Mouse (Mus musculus) megakaryocyte progenitor cell, adult 5-6 weeks (primary cell): ENCODE data around the gene Rxra. TPM values are rescaled to one million over a fixed set of nuclear protein-coding genes. Genes with fewer than 3 reads are reported as not detected.

Experiments used
- ATAC-seq: replicated peaks from 2 replicates; pipeline ENCODE4 v1.8.0; 2016; ENCODE audit warnings: mild to moderate bottlenecking, moderate TSS enrichment, inconsistent platforms; ENCODE audit not compliant: poor library complexity
- total RNA-seq, 2 experiments: library from RNA; stranded (forward) in 1 of 2; stranded (reverse) in 1 of 2; fragments of 157-497, 149-512 nt in 1 of 2; fragments of 200-1000 nt in 1 of 2; gene quantifications; 2 replicates each; pipeline versions ENCODE4 v1.2.3 to v1.2.4; 2015 to 2017

Gene Rxra
- 1.1 and 1.2 TPM in 2 replicates for total RNA-seq (2015)
- 1.9 and 2.5 TPM in 2 replicates for total RNA-seq (2017)

DNA sequence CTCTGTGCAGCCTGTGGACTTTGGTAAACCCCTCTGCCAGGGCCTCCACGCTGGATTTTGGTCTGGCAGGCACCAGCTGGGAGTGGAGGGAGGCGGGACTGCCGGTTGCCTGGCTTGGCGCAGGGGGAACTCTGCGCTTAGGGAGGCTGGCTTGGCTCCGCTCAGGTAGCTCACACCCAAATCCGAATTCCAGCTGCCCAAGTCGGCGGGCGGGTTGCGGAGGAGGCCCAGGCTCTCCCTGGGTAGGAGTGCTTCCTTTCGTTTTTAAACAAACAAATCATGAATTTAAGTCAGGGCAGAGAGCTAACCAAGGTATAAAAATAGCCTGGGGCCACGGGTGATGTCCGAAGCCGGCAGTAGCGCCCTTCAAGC, at the start of gene Rxra:
Gene Rxra (plus strand): TSS at position 335 of the 372 bp plus-strand sequence.
- no peak for ATAC-seq

DNA sequence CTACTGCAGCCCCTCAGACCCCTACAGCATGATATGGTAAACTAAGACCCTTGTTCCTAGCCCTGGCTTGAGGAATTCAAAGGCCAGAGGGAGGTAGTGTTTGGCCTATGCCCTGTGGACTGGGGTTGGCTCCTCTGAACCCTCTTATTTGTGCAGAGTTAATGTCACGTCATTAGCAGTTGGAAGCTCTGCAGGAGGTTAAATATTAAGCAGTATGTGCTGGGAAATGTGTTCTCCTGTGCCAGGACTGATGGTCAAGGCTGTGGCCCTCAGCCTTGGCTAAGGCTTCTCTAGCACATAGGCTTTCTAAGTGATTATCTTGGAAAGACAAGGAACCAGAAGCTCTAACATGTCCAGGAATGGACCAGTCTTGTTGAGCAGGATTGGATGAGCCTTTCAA, 49.6 kb upstream of the Rxra start:
- ATAC-seq = no peak

DNA sequence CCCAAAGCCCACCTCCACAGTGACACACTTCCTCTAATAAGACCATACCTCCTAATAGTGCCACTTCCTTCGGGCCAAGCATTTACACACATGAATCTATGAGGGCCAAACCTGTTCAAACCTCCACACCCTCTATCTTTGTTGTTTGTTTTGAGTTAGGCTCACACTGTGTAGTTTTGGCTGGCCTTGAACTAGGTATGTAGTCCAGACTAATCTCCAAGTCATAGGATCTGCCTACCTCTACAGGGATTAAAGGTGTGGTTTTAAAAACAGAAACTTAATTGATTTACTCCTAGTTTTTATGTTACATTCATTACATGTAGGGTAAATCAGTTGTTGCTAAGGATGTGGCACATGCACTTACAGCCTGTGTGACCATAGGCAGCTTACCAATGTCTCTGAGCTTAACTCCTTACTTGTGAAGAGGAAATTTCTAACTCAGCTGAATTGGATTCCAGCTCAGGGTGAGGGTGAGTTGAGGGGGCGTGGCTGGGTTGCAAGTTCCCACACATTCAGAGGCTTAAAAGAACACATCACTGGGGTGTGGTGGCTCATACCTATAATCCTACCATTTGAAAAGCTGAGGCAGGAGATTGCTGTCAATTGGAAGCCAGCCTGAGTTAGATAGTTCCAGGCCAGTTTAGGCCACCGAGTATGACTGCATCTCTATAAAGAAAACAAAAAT, 45.5 kb upstream of the Rxra start:
- no peak for ATAC-seq

DNA sequence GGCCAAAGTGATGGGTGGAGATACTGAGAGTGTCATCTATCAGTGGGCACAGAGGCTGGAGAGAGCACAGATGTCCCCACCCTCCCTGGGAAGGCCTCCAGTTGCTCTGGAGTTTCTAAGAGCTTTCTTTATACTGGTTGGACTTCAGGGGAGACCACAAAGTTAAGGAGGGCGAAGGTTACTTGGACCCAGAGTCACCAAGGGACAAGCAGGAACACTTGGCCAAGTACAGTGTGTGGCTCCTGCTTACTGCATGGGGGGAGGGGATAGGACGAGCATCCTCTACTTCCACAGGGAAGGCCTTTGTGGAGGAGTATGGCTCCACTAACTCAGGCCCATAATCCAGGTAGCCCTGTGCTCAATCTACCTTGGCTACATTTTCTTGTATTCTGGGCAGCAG, 42.8 kb upstream of the Rxra start:
- ATAC-seq = no peak

DNA sequence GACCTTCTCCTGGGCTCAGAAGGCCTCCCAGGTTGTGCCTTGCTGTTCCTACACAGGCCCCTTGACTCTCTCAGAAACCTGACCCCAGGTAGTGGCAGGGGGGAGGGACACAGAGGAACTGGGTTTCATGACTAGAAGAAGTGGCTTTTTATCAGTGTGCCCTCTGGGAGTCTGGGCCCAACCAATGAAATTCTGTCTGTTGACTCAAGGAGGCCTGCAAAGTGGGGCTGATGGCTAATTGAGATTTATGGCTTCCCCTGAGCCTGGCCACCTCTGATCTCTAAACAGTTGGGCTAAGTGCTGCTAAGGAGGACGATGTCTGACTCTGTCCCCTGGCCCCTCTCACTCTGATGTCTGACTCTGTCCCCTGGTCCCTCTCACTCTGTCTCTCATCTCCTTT, 42.2 kb upstream of the Rxra start:
- no peak for ATAC-seq

DNA sequence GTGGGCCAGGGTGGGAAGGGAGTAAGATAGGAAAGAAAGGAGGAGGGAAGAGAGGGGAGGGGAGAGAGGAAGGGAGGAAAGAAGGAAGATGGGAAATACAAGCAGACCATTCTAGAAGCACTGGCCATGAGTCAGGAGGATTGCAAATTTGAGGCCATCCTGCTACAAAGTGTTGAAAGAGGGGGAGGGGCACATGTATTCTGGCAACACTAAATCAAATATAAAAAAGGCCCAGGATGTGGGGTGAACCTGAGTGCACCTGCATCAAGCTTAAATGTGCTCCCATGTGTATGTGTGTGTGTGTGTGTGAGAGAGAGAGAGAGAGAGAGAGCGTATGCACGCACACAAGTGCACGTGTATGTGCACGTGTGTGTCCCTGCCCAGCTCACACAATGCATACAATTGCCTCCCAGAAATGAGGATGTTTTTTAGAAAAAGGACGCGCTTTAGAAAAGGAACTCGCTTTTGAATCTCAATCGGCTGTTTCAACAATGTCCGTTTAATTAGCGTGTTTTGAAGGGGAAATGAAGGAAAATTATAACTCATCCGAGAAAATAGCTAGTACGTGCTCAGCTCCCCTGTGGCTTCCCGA, 41.0 kb upstream of the Rxra start:
- no peak for ATAC-seq

DNA sequence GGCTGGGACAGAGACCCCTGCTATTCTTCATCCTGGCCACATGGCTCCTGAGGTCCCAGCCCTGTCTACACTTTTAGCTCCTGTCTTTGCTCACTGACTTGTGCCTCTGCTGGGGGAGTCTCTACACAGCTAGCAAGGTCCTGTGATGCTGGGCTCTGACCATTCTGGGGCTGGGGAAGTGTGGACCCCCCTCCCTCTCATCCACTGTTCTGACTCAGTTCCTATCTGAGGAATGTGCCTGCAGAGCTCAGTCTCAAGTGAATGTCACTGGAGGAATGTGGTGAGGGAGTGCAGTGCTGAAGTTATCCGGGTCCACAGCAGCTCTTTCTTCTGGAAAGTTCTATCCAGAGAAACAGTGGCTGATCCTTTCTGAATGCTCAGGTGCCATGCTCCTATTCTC, 39.4 kb upstream of the Rxra start:
- ATAC-seq = no peak

DNA sequence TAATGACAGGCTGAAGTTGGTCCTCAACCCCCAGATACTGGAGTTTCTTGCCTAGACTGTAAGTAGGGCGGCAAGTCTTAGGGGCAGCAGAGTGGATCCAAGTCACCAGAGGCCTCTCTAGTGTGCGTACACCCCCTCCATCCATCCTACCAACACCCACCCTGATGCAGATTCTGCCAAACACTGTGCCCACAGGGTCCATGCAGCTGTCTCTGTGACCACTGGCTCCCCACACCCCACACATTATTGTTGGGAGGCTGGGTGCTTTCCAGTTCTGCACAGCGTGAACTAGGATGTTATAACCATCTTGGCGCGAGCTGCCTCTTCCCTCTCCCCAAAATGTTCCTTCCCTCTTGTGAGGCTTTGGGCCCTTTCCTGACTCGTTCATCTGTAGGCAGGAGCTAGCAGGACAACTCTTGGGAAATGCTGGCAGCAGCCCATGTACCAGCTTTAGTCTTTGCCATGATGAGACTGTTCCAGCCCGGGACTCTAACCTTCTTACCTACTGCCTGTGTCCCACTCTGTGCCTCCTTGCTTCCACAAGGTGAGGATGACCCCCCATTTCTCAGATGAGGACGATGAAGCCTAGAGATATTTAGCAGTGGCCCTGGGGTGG, 38.9 kb upstream of the Rxra start:
- no peak for ATAC-seq

DNA sequence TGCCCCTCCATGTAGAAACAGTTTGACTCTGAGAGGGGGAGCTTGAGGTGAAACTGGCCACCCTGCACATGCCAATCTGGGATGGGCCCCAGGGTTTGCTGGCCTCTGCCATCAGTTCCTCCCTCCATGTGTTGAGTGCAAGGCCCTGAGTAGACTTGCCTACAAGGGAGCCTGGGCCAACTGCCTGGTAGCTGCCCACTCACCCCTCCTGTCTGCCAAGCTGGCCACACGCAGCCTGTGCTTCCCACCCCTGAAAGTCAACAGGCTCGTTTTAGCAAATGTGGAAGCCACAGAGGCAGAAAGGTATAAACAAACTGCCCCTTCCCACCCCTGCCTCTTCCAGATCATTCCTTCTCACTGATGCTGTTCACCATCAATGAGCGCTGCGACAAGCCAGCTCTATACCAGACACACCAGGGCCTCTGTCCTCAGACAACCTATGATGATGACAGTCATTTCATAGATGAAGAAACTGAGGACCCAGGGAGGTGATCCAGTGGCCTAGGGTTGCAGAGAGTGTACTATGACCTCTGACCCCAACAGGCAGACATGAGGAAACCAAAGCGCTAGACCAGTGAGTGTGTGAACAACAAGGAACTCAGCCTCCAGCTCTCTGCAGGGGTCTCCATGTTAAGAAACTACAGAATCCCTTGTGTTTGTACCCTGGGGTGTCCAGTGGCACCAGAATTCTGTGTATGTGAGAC, 36.5 kb upstream of the Rxra start:
- ATAC-seq = no peak

DNA sequence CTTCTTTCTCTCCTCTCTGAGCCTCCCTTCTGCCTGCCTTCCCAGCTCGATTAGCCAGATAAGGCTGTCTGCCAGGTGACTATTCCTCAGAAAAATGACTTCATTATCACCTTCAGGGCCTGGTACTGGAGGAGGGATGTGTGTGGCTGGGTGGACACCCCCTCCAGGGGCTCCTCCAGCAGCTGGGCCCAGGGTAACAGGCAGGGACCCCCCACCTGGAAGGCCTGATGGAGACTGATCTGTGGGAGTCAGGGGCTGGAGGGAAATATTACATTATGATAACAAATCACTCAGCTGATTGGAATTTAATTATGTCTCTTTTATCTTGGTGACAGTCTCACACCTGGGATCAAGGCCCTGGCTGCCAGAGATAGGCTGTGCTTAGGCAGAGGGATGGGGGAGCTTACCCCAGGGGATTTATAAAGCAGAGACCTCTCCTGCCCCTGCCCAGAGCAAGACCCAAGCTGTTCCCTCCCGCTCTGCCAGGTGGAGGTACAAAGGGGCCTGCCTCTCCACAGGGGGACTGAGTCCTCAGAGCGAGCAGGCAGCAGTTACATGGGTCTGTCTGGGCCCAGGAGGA, 35.2 kb upstream of the Rxra start:
- ATAC-seq = no peak

DNA sequence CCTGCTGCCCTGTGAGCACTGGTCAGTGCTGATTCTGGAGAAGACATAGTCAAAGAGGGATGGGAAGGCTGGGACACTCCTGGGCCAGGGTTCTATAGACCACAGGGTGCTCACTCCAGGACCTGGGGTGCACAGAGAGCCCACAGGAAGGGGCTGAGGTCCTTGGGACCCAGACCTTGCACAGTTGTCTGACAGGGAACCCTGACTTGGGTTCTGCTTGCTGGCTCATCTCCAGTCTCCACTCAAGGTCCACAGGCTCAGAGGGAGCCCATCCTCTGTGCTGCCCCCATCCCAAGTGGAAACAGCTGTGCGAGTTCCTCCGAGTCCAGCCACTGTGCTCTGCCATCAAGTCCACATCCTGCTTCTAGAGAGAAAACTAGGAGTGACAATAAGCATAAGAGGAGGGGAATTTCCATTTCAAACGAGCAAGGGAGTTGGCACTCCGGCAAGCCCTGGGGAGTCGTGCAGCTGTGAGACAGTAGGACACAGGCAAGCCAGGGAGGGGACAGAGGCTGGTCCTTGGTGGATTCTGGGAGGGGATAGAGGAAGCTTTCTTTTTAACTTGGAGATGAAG, 31.6 kb upstream of the Rxra start:
- ATAC-seq = no peak

DNA sequence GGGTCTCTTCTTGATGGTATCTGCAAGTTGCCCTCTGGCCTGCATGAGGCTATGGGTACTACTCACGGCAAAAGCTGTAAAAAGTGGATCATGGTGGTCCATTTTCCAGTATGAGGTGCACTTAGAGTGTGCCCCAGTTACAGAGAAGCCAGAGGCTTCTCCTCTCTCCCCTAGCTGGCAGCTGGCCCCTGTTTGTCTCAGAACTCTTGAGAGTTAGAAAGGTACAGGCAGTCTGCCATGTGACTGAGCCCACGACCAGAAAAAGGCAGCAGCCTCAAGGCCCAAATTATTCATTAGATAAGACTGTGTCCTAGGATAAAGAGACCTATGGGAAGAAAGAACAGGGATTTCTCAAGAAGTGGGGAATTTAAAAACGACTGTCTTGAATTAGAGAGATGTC, 30.8 kb upstream of the Rxra start:
- ATAC-seq = no peak

DNA sequence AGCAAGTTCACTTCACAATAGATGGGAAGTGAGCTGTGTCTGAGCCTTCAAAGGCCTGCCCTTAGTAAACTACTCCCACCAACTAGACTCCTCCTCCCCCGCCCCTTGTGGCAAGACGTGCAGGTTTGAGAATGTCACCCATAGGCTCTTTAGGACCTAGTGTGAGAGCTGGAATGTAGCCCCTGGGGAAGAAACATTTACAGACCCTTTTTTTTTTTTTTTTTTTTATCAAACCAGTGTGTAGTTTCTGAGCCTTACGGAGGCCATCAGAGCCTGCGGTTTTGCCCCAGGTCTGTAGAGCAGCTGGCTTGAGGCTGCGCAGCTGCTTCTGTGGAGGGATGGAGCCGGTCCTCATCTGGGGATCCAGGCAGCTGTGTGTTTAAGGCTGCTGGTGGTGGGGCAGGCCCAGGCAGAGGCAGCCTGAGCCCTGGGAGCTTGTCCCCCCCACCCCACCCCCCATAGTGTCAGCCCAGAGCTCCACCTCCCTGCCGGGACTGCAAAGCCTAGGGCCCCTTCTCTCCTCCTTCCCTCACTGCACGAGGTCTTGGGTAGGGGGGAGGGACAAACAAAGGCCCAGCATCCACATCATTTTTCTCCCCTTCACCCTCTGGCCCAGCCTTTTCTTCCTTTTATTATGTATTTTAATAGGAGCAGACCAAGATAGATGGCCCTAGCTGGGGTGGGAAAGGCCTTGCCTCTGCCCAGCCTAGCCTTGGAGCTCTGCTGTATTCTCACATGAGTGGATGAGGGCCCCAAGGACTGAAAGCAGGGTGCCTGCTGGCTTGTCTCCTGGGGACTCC, 26.2 kb upstream of the Rxra start:
- no peak for ATAC-seq

DNA sequence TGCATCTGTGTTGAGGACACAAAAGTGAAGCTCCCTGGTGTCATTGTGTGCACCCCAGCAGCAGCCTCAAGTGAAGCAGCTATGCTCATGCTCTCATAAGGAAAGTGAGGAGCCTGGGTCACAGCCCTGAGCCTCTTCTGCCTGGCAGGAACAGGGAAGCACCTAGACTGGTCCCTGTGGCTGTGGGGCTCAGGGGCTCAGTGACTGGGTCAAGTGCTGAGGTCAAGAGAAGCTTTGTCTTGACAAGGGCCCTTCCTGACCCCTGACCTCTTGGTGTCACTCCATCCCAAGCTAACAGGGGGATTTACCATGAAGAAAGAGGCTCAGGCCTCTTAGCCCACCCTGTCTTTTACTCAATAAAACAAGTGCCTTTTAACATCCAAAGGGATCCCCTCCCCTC, 25.2 kb upstream of the Rxra start:
- ATAC-seq = no peak

DNA sequence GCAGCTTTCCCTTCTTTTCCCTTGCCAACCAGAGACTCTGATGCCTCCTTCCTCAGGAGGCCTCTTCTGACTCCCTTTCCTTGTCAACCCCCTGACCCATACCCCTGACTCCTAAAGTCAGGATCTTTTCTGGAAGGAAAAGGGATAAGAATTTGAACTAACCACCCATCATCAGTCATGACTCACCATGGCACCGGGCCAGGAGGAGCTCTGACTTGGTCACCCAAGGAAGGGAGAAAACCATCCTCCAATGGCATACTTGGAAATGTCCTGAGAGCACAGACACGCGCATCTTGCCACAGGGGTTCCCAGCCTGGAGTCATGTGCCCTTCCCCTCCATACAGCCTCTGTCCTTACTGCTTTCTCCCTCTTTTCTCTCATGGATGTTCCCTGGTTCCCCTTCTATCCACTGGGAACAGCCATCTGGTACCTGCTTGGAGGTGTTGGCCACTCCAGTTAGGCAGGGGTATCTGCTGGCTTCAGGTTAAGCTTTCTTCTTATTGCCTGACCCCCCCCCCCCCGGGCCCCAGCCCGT, 22.7 kb upstream of the Rxra start:
- ATAC-seq = no peak

DNA sequence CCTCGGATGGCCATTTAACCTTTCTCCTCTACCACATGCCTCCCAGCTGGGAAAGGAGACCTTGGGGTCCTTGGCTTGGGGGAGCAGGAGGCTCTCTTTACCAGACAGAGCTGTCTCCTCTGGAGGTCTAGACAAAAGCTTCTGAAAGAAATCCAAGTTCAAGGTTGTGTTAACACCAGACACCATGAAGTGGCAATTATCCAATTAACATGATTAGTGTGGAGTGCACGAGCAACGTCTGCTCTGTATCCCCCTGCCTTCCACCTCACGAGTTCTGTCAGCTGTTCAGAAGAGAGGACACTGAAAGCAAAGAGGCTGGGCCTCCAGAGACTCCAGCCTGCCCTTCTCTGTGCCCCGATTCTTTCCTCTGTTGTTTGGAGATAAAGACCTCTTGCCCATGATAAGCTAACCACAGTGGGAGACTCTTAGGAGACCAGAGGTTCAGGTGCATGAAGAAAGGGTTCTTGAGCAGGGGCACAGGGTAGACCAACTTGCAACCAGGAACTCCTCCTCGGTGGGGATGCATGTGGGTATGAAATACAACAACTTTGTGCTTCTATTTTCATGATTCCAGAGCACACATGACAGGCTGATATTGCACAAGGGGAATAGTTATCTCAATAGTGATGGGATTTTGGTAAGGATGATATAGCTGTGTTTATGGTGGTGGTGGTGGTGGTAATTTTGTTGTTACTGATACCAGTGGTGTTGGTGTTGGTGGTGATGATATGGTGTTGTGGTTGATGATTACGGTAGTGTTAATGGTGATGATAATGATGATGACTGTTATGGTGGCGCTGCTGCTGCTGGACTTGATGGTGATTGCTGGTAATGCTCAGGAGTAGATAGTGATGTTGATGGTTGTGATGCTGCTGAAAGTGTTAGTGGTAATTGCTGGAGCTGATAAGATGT, 21.7 kb upstream of the Rxra start:
- ATAC-seq = peak; percentile 77

DNA sequence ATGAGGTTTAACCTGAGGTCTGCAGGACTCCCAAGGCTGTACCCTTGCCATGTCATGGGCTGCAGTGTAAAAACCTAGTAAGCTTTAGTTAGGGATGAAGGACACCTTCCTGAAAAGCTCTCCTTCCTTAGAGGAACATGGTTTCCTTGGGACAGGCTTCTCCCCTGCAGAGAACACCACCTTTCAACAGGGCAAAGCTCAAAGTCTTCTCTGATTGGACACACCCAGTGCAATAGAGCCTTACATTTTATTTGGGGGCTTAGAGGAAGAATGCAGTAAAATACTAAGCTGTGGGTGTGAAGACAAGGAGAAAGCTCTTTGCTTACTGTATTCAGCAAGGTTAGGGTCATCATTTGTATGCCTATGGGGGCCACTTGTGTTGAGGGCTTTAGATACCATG, 19.7 kb upstream of the Rxra start:
- no peak for ATAC-seq

DNA sequence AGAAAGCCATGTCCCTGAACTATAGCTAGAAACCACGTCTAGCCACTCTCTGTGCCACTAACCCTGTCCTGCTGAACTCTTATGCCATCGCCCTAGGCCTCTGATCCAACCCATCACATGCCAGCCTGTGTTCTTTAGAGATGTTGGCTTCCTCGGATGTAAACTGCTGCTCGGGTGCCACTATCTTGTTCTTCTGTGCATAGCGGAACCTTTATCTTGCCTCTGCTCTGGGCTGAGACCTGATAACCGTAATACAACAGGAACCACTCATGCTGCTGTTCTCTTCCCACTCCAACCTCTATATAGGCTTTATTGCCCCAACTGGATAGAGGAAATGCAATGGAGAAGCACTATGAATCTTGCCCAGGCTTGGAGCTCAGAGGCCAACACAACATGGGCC, 11.0 kb upstream of the Rxra start:
- peak; percentile 73 for ATAC-seq

DNA sequence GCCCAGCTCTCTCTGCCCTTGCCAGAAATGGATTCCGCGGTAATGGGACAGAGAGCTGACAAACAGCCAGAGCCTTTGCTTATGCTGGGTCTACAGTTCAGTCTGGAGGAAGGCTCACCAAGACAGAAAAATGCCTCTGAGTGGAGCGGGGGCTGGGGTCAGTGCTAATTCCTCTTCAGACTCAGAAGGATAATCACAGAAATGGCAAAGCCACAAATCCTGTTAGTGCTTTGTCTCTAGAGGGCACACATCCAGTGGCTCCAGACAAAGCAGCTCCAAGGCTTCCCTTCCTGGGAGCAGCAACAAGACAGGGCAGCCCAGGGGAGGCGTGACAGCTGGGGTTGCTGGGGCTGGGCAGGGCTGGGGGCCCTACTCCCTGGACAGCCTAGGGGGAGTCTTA, 9.5 kb upstream of the Rxra start:
- no peak for ATAC-seq
